Mouse (Mus musculus): Measurements from ENCODE around the gene 1700056E22Rik. TPM values are rescaled to one million over a fixed set of nuclear protein-coding genes. Genes with fewer than 3 reads are reported as not detected.

The 1700056E22Rik gene
- polyA plus RNA-seq, 1 experiment from 2014 or later: 1.1 TPM

DNA sequence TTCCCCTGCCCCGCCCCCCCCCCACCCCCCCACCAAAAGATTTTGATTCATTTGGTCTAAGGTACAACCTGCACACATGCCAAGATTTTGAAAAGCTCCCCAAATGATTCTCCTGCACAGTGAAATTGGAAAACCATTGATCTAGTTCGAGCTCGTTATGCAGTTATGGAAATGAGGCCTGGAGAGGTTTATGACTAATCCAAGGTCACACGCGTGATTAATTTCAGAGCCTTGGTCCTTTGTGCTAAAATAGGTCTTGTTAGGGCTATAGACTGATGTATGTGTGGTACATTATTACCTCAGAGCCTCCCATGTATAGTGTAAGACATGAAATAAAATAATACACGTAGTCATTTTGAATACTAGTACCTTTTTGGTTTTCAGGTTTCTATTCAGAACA, 9.3 kb upstream of the 1700056E22Rik start:
- WGBS: 84% methylated on average over 6 of the region's 6 CpGs

GRCm38 (mm10) chr1:184042745-184043144, 8.6 kb upstream of the 1700056E22Rik start:
- H3K9ac ChIP-seq (ENCODE audit: low read depth, low read length): no peak overlapping the region
- no peaks in the 10 kb centered on the region for H3K27me3 ChIP-seq (replicated peaks; ENCODE audit: control insufficient read depth, insufficient read depth, low read length)
- WGBS: 70% methylated on average over 9 of the region's 9 CpGs

More for the DNA sequence above, 9.3 kb upstream of the 1700056E22Rik start:
- ATAC-seq: no peak
- Histone ChIP-seq H3K27me3 (replicated peaks; ENCODE audit: control insufficient read depth, insufficient read depth, low read length) (no peaks in the 10 kb centered on the region), H3K4me3 (ENCODE audit: low read length) (no peak overlapping the region), H3K36me3 (ENCODE audit: control insufficient read depth, insufficient read depth, low read length) (no peaks in the 10 kb centered on the region), H3K9ac (ENCODE audit: low read depth, low read length) (no peak overlapping the region), H3K27ac (ENCODE audit: low read depth, low read length) (no peak overlapping the region), H3K4me2 (ENCODE audit: low read length) (no peak overlapping the region), H3K4me1 (ENCODE audit: control insufficient read depth, insufficient read depth, low read depth, low read length) (no peaks in the 10 kb centered on the region; the same call in 1 of the 2 replicates), H3K9me3 (ENCODE audit: control insufficient read depth, low read length) (no peaks in the 10 kb centered on the region)

DNA sequence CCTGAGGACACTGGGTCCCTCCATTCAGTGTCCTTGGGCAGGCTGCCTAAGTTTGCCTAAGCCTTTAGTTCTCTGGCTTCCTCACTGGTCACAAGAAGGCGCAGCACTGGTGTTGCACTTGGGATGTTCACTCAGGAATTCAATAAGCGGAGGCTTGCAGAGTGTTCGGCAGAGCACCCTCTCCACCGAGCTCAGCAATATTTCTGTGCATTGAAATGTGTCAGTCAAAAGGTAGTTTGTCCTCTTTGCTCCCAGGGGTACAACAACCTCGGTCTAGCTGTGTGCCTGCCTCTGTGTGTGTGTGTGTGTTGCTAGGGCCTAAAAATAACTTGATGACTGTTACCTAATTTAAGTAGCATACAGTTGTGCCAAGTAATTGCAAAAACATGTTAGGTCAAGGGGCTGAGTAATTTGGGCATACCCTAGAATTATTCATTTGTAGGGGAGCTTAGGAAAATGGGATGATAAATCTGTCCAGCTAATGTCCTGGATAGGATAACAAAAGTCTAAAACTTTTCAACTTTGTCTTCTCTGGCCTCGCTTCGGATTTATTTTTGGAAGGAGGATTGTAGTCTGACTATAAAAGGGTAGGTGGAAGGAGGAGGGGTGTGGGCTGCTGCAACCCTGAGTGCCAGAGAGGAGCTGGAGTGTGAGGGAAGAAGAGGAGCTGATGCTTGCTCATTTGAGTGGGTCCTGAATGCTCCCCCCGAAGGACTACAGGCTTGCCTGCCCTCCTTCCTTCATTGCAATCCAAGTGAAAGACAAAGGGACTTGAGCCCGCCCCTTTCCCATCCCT, 7.9 kb upstream of the 1700056E22Rik start:
- Histone ChIP-seq H3K4me2 (ENCODE audit: low read length) (no peak overlapping the region), H3K27ac (ENCODE audit: low read depth, low read length) (no peak overlapping the region), H3K9ac (ENCODE audit: low read depth, low read length) (no peak overlapping the region), H3K4me1 (ENCODE audit: control insufficient read depth, insufficient read depth, low read depth, low read length) (no peaks in the 10 kb centered on the region; the same call in 1 of the 2 replicates), H3K27me3 (replicated peaks; ENCODE audit: control insufficient read depth, insufficient read depth, low read length) (no peaks in the 10 kb centered on the region), H3K36me3 (ENCODE audit: control insufficient read depth, insufficient read depth, low read length) (no peaks in the 10 kb centered on the region), H3K4me3 (ENCODE audit: low read length) (no peak overlapping the region), H3K9me3 (ENCODE audit: control insufficient read depth, low read length) (no peaks in the 10 kb centered on the region)
- 63% methylated on average over 9 of the region's 9 CpGs for WGBS
- no peak for ATAC-seq

More at GRCm38 (mm10) chr1:184042745-184043144, 8.6 kb upstream of the 1700056E22Rik start:
- Histone ChIP-seq H3K36me3 (ENCODE audit: control insufficient read depth, insufficient read depth, low read length) (no peaks in the 10 kb centered on the region), H3K4me2 (ENCODE audit: low read length) (no peak overlapping the region), H3K27ac (ENCODE audit: low read depth, low read length) (no peak overlapping the region), H3K4me1 (ENCODE audit: control insufficient read depth, insufficient read depth, low read depth, low read length) (no peaks in the 10 kb centered on the region; the same call in 1 of the 2 replicates), H3K9me3 (ENCODE audit: control insufficient read depth, low read length) (no peaks in the 10 kb centered on the region), H3K4me3 (ENCODE audit: low read length) (no peak overlapping the region)
- ATAC-seq: no peak

- H3K9ac ChIP-seq (ENCODE audit: low read depth, low read length): no peak overlapping the region
- no peak overlapping the region for H3K4me2 ChIP-seq (ENCODE audit: low read length)
- H3K4me3 ChIP-seq (ENCODE audit: low read length): no peak overlapping the region
- no peaks in the 10 kb centered on the region for H3K36me3 ChIP-seq (ENCODE audit: control insufficient read depth, insufficient read depth, low read length)
- no peak overlapping the region for H3K27ac ChIP-seq (ENCODE audit: low read depth, low read length)
- ATAC-seq: no peak
- no peaks in the 10 kb centered on the region for H3K27me3 ChIP-seq (replicated peaks; ENCODE audit: control insufficient read depth, insufficient read depth, low read length)
- no peaks in the 10 kb centered on the region for H3K9me3 ChIP-seq (ENCODE audit: control insufficient read depth, low read length)
- H3K4me1 ChIP-seq (ENCODE audit: control insufficient read depth, insufficient read depth, low read depth, low read length): peaks cover 3% of the 10 kb centered on the region
- 80% methylated on average over 1 of the region's 1 CpGs for WGBS
These were observed 6.8 kb upstream of the 1700056E22Rik start for GRCm38 (mm10) chr1:184040906-184041305.

DNA sequence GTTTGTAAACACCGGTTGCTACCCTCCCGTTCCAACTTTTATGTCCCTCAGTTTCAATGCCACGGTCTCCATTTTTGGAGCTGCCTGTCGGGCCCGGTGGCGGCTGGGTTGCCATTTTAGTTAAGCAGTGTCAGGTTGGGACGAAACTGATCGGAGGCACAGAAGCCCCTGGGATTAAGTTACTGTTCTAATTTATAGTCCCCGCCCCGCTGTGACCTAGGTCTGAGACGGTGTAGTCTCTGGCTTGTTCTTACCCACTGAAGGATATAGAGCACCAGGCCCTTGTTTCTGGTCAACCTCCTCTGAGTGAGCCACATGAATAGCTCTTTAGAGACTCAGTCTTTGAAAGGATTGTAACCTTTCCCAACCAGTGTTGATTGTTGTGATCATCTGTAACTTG, 6.1 kb upstream of the 1700056E22Rik start:
- Histone ChIP-seq H3K9me3 (ENCODE audit: control insufficient read depth, low read length) (no peaks in the 10 kb centered on the region), H3K27me3 (replicated peaks; ENCODE audit: control insufficient read depth, insufficient read depth, low read length) (no peaks in the 10 kb centered on the region), H3K9ac (ENCODE audit: low read depth, low read length) (no peak overlapping the region), H3K27ac (ENCODE audit: low read depth, low read length) (no peak overlapping the region), H3K36me3 (ENCODE audit: control insufficient read depth, insufficient read depth, low read length) (no peaks in the 10 kb centered on the region), H3K4me1 (ENCODE audit: control insufficient read depth, insufficient read depth, low read depth, low read length) (peaks cover 8% of the 10 kb centered on the region), H3K4me2 (ENCODE audit: low read length) (no peak overlapping the region), H3K4me3 (ENCODE audit: low read length) (no peak overlapping the region)
- no peak for ATAC-seq
- WGBS: 81% methylated on average over 11 of the region's 11 CpGs

DNA sequence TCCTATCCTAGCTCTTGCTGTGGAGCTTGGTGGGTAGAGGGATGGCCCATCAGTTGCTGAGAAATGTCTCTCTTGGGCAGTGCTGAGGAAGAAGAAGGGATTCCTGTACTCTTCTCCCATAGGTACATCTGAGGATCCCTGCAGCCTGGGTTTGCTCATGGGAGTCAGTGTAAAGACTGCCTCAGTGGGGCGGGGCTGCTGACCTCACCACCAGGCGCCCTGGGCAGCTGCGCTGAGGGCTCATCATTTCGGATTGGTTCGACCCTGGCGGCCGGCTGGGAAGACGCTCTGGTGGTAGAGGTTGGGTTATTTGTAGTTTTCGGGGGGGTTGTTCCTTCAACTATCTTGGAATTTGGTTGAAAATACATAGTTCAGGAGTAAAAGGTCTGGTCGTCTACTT, 5.2 kb upstream of the 1700056E22Rik start:
- ATAC-seq: no peak
- Histone ChIP-seq H3K27me3 (replicated peaks; ENCODE audit: control insufficient read depth, insufficient read depth, low read length) (no peaks in the 10 kb centered on the region), H3K36me3 (ENCODE audit: control insufficient read depth, insufficient read depth, low read length) (no peaks in the 10 kb centered on the region), H3K9me3 (ENCODE audit: control insufficient read depth, low read length) (no peaks in the 10 kb centered on the region), H3K27ac (ENCODE audit: low read depth, low read length) (no peak overlapping the region), H3K9ac (ENCODE audit: low read depth, low read length) (no peak overlapping the region), H3K4me3 (ENCODE audit: low read length) (no peak overlapping the region), H3K4me1 (ENCODE audit: control insufficient read depth, insufficient read depth, low read depth, low read length) (peaks cover 8% of the 10 kb centered on the region), H3K4me2 (ENCODE audit: low read length) (no peak overlapping the region)
- 92% methylated on average over 10 of the region's 10 CpGs for WGBS

- Histone ChIP-seq H3K27me3 (replicated peaks; ENCODE audit: control insufficient read depth, insufficient read depth, low read length) (no peaks in the 10 kb centered on the region), H3K9me3 (ENCODE audit: control insufficient read depth, low read length) (no peaks in the 10 kb centered on the region), H3K4me1 (ENCODE audit: control insufficient read depth, insufficient read depth, low read depth, low read length) (peaks cover 9% of the 10 kb centered on the region), H3K9ac (ENCODE audit: low read depth, low read length) (no peak overlapping the region), H3K27ac (ENCODE audit: low read depth, low read length) (no peak overlapping the region), H3K36me3 (ENCODE audit: control insufficient read depth, insufficient read depth, low read length) (no peaks in the 10 kb centered on the region), H3K4me2 (ENCODE audit: low read length) (no peak overlapping the region), H3K4me3 (ENCODE audit: low read length) (no peak overlapping the region)
- no peak for ATAC-seq
- 89% methylated on average over 4 of the region's 4 CpGs for WGBS
These were observed 3.7 kb upstream of the 1700056E22Rik start for GRCm38 (mm10) chr1:184037802-184038201.

GRCm38 (mm10) chr1:184035346-184035903, 1.3 kb upstream of the 1700056E22Rik start:
- H3K27ac ChIP-seq (ENCODE audit: low read depth, low read length): no peak overlapping the region
- H3K27me3 ChIP-seq (replicated peaks; ENCODE audit: control insufficient read depth, insufficient read depth, low read length): no peaks in the 10 kb centered on the region
- peak overlapping the region; percentile 89 for H3K4me2 ChIP-seq (ENCODE audit: low read length)
- no peaks in the 10 kb centered on the region for H3K9me3 ChIP-seq (ENCODE audit: control insufficient read depth, low read length)
- peak overlapping the region; percentile 65 for H3K9ac ChIP-seq (ENCODE audit: low read depth, low read length)
- WGBS: 2% methylated on average over 12 of the region's 12 CpGs
- H3K36me3 ChIP-seq (ENCODE audit: control insufficient read depth, insufficient read depth, low read length): no peaks in the 10 kb centered on the region
- H3K4me1 ChIP-seq (ENCODE audit: control insufficient read depth, insufficient read depth, low read depth, low read length): peaks cover 11% of the 10 kb centered on the region
- peak overlapping the region; percentile 66 for H3K4me3 ChIP-seq (ENCODE audit: low read length)
- ATAC-seq: no peak

- Histone ChIP-seq H3K27me3 (replicated peaks; ENCODE audit: control insufficient read depth, insufficient read depth, low read length) (no peaks in the 10 kb centered on the region), H3K9ac (ENCODE audit: low read depth, low read length) (peak overlapping the region; percentile 65), H3K4me2 (ENCODE audit: low read length) (peak overlapping the region; percentile 89), H3K4me1 (ENCODE audit: control insufficient read depth, insufficient read depth, low read depth, low read length) (peaks cover 11% of the 10 kb centered on the region), H3K27ac (ENCODE audit: low read depth, low read length) (peak overlapping the region; percentile 57), H3K4me3 (ENCODE audit: low read length) (peak overlapping the region; percentile 66), H3K36me3 (ENCODE audit: control insufficient read depth, insufficient read depth, low read length) (no peaks in the 10 kb centered on the region), H3K9me3 (ENCODE audit: control insufficient read depth, low read length) (no peaks in the 10 kb centered on the region)
- no peak for ATAC-seq
- 0% methylated on average over 12 of the region's 12 CpGs for WGBS
These were observed 660 bp upstream of the 1700056E22Rik start for GRCm38 (mm10) chr1:184034741-184035181.
